Mouse (Mus musculus) CH12.LX (cell line): ENCODE data around the gene Vac14.

Experiments used
- BHLHE40 ChIP-seq: IDR thresholded peaks from 2 replicates; pipeline ENCODE4 v1.6.1; 2011; ENCODE audit warnings: mild to moderate bottlenecking, low read depth, low read length, improper control_type of control experiment
- CHD2 ChIP-seq: IDR thresholded peaks from 2 replicates; pipeline ENCODE4 v1.6.1; 2011; ENCODE audit warnings: low read length, improper control_type of control experiment
- CTCF ChIP-seq, 2 experiments: IDR thresholded peaks in 1 of 2; conservative IDR thresholded peaks in 1 of 2; 2 replicates each; pipeline ENCODE4 v1.5.1; 2011 to 2012; ENCODE audit warnings: low read depth in 2 of 2, low read length in 2 of 2, improper control_type of control experiment in 1 of 2, inconsistent platforms in 1 of 2, mild to moderate bottlenecking in 1 of 2, moderate library complexity in 1 of 2
- EP300 ChIP-seq: IDR thresholded peaks from 2 replicates; pipeline ENCODE4 v1.6.1; 2011; ENCODE audit warnings: low read length, improper control_type of control experiment
- ETS1 ChIP-seq: conservative IDR thresholded peaks from 2 replicates; pipeline ENCODE4 v1.6.1; 2012; ENCODE audit warnings: low read depth, mild to moderate bottlenecking, inconsistent platforms, low read length, improper control_type of control experiment, moderate library complexity
- JUND ChIP-seq: conservative IDR thresholded peaks from 2 replicates; pipeline ENCODE4 v1.6.1; 2011; ENCODE audit warnings: low read depth, low read length, improper control_type of control experiment
- MXI1 ChIP-seq: IDR thresholded peaks from 2 replicates; pipeline ENCODE4 v1.6.1; 2011; ENCODE audit warnings: mild to moderate bottlenecking, low read depth, low read length, improper control_type of control experiment
- POLR2A ChIP-seq: IDR thresholded peaks from 2 replicates; pipeline ENCODE4 v1.6.1; 2011; ENCODE audit warnings: low read depth, mild to moderate bottlenecking, improper control_type of control experiment, low read length
- RCOR1 ChIP-seq: conservative IDR thresholded peaks from 2 replicates; pipeline ENCODE4 v1.6.1; 2012; ENCODE audit warnings: low read depth, mild to moderate bottlenecking, inconsistent platforms, low read length, improper control_type of control experiment
- TCF12 ChIP-seq: IDR thresholded peaks from 2 replicates; pipeline ENCODE4 v1.6.1; 2014; ENCODE audit warnings: low read depth, mild to moderate bottlenecking, inconsistent platforms, low read length, improper control_type of control experiment
- USF1 ChIP-seq: IDR thresholded peaks from 2 replicates; pipeline ENCODE4 v1.6.1; 2014; ENCODE audit warnings: low read depth, mild to moderate bottlenecking, inconsistent platforms, low read length, improper control_type of control experiment
- ZC3H11A ChIP-seq: IDR thresholded peaks from 2 replicates; pipeline ENCODE4 v1.6.1; 2012; ENCODE audit warnings: low read depth, mild to moderate bottlenecking, inconsistent platforms, low read length, improper control_type of control experiment

GRCm38 (mm10) chr8:110626431-110626830, 8.0 kb downstream of the Vac14 start:
- TF ChIP-seq JUND (no peak), CTCF (conservative IDR thresholded peaks at IDR 0.05 in 1 of 2, IDR thresholded peaks at IDR 0.05 in 1 of 2; ENCODE audit: low read depth in 2 of 2, low read length in 2 of 2) (no peak), CHD2 (no peak), EP300 (no peak), POLR2A (no peak), TCF12 (no peak), ZC3H11A (no peak), ETS1 (no peak), RCOR1 (no peak), USF1 (no peak), BHLHE40 (no peak), MXI1 (no peak)
